Mouse (Mus musculus) bone marrow macrophage, adult 2 months (primary cell): ENCODE results near the gene Edf1. TPM values are rescaled to one million over a fixed set of nuclear protein-coding genes. Genes with fewer than 3 reads are reported as not detected.
A peak's percentile ranks its signal among the peaks of the same experiment; 100 is the strongest.

Experiments used
- H3K27ac ChIP-seq: 2 replicates; pipeline ENCODE4 v1.5.1; 2012; ENCODE audit warnings: low read depth, low read length; ENCODE audit not compliant: insufficient read depth
- H3K4me1 ChIP-seq: 2 replicates; pipeline ENCODE4 v1.6.1; 2012; ENCODE audit warnings: low read length; ENCODE audit not compliant: control insufficient read depth, insufficient read depth
- H3K4me3 ChIP-seq: 2 replicates; pipeline ENCODE4 v1.5.1; 2012; ENCODE audit warnings: mild to moderate bottlenecking, low read length, moderate library complexity; ENCODE audit not compliant: insufficient read depth
- CTCF ChIP-seq: IDR thresholded peaks from 2 replicates; pipeline ENCODE4 v1.5.1; 2012; ENCODE audit warnings: low read depth, mild to moderate bottlenecking, low read length, moderate library complexity
- POLR2A ChIP-seq: IDR thresholded peaks from 2 replicates; pipeline ENCODE4 v1.6.1; 2012; ENCODE audit warnings: mild to moderate bottlenecking, low read depth, low read length, borderline replicate concordance
- polyA plus RNA-seq: library from polyadenylated mRNA; stranded (reverse); fragments of >200 nt; gene quantifications from 2 replicates; pipeline ENCODE4 v1.2.4, GENCODE M21; 2012; ENCODE audit not compliant: missing spikeins, insufficient read depth, insufficient read length

Edf1 gene
- polyA plus RNA-seq, 1 experiment = 160 TPM

DNA sequence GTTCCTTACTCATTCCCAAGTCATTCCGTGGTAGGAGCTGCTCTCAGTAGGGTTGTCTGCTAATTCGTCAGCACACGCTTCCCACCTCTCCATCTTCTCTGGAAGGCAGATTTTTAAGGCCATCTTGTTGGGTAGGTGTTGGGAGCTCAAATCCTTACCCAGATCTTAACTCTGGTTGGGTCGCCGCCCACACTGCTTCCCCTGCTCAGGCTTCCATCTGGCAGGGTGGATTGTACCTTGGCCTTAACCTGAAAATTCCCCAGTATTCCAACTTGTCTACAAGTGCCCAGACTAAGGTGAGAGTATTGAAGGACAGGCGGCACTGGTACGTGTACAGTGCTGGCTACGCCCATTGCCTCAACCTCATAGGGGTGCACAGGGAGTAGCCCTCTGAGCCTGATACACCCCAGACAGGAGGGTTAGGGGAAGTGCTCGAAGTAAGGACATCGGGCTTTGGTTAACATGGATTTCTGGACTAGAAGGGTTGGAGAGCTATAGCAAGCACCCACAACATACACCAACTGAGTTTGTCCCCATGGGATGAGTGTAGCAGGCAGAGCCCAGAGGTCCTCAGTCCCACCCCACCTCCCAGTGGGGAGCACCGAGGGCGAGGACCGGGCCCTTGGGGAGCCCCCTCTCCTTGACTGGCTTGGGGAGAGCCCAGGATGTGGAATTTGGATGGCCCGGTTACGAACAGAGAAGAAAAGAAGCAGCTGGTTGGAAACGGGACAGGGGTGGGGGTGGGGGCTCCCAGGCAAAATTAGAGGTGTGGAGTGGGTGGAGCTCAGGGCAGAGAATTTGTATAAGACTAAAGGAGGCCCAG, 18.6 kb downstream of the Edf1 start:
- H3K4me1 ChIP-seq = peaks cover 20% of the 10 kb centered on the region
- H3K27ac ChIP-seq = no peak overlapping the region
- no peak for TF ChIP-seq CTCF
- TF ChIP-seq POLR2A = no peak
- no peak overlapping the region for H3K4me3 ChIP-seq

- H3K4me1 ChIP-seq = peaks cover 25% of the 10 kb centered on the region
- H3K4me3 ChIP-seq = no peak overlapping the region
- no peak overlapping the region for H3K27ac ChIP-seq
- TF ChIP-seq POLR2A = no peak
- no peak for TF ChIP-seq CTCF
These were observed 19.6 kb downstream of the Edf1 start for GRCm38 (mm10) chr2:25576965-25577891.

DNA sequence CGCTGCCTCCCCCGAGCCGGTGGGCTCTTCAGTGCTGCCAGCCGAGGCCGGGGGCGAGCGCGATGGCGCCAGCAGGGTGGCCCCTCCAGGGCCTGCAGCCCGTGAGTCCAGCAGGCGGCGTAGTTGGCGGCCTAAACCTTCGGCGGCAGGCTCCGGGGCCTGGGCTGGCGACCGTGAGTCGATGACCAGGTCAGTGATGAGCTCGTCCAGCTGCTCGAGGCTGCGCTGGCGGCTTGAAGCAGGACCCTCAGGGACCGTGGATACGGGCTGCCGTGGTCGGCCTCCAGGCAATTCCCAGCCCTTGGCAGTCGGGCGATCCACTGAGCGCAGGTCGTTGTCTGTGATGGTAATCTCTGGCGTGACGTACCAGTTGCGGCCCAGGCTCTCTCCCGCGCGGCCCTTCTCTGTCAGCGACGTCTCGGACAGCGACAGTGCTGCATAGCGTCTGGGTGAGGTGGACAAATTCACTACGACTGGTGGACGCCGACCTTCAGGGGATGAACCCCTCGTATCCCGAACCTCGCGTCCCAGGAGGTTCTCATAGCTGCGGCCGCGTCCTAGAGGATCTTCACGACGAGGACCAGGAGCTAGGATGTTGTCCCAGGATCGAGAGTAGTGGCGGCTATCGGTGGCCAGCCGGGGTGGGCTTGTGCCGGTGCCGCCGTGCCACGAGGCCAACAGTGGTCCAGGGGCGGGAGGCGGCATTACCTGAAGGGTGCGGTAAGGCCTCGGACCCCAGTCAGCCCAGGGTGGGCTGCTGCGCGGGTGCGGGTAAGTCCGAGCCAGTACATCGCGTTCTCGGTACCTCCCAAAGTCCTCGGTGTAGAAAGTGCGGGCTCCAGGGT, 20.5 kb downstream of the Edf1 start:
- TF ChIP-seq POLR2A = no peak
- TF ChIP-seq CTCF = peak; percentile 35; the same call in 1 of the 2 replicates
- Histone ChIP-seq H3K4me3 (no peak overlapping the region; the same call in 1 of the 2 replicates), H3K27ac (no peak overlapping the region), H3K4me1 (peaks cover 34% of the 10 kb centered on the region)

- peak overlapping the region; percentile 5; the same call in 1 of the 2 replicates for H3K4me3 ChIP-seq
- no peak overlapping the region for H3K27ac ChIP-seq
- peaks cover 28% of the 10 kb centered on the region for H3K4me1 ChIP-seq
- TF ChIP-seq CTCF (no peak), POLR2A (no peak)
These were observed 21.4 kb downstream of the Edf1 start for GRCm38 (mm10) chr2:25578796-25579736.

DNA sequence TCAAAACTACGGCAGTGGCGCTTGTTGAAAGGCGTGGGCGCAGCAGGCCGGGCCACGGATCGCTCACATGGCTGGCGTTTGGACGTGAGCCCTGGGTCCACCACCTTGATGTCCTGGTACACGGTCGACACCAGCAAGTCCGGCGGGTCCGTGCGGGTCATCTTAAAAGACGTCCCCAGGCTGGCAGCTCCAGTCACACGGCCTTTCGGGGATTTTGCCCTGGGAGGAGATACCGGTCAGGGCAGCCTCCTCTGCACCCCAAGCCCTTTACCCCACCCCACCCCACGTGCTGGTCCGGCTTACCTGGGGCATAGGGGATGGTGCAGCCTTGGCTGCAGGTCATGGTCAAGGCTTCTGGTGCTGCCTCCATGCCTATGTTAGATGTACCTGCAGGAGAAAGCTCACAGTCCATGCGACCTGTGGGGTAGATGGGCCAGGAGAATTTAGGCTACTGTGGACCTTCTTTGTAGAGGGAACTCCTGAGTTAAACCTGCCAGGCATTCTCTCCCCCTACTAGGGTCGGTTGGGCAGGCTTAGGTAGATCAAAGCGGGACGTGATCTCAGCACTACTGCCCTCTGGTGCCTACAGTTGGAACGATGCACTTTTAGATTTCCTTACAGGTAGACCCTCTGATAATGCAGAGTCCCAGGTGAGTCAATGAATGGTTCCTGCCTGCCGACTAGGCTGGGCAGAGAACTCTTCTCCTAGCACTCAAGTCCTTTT, 22.3 kb downstream of the Edf1 start:
- TF ChIP-seq POLR2A (no peak), CTCF (peak; percentile 56)
- Histone ChIP-seq H3K27ac (no peak overlapping the region), H3K4me3 (no peak overlapping the region), H3K4me1 (peaks cover 28% of the 10 kb centered on the region)

DNA sequence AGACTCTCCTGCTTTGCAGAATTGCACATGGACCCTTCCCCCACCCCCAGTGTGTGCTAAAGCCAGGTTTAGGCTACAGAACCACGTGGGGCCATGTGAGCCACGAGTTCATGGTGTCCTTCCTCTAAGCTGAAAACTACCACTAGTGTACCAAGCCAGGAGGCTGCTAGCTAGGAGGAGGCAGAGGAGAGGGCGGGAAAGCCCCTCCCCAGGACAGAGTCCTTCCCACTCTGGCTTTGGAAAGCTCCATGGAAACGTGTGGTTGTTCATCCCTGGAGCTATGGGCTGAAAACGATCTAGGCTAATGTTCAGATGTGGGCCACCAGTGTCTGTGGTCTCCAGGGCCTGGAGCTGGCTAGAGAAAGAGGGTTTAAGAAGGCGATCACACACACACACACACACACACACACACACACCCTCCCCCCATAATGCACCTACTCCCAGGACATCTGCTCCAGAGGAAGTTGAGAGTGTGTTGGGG, 23.0 kb downstream of the Edf1 start:
- peaks cover 24% of the 10 kb centered on the region for H3K4me1 ChIP-seq
- H3K4me3 ChIP-seq = no peak overlapping the region
- H3K27ac ChIP-seq = no peak overlapping the region
- TF ChIP-seq CTCF (no peak), POLR2A (no peak)

- TF ChIP-seq POLR2A = no peak
- peak; percentile 77 for TF ChIP-seq CTCF
- Histone ChIP-seq H3K4me3 (peak within 1 kb of the TSS; percentile 21), H3K4me1 (peaks cover 21% of the 10 kb centered on the region), H3K27ac (no peak within 1 kb of the TSS)
These were observed 23.7 kb downstream of the Edf1 start, which contains the start of gene Ajm1 for GRCm38 (mm10) chr2:25581294-25581864. TSS of gene Ajm1 (minus strand) at chr2:25581757.
